Mouse (Mus musculus): ENCODE results near the gene Ap1g2. TPM values are rescaled to one million over a fixed set of nuclear protein-coding genes. Genes with fewer than 3 reads are reported as not detected.

The Ap1g2 gene
- total and polyA plus RNA-seq, 3 experiments = 12.6 to 47.9 TPM; not detected in 1

DNA sequence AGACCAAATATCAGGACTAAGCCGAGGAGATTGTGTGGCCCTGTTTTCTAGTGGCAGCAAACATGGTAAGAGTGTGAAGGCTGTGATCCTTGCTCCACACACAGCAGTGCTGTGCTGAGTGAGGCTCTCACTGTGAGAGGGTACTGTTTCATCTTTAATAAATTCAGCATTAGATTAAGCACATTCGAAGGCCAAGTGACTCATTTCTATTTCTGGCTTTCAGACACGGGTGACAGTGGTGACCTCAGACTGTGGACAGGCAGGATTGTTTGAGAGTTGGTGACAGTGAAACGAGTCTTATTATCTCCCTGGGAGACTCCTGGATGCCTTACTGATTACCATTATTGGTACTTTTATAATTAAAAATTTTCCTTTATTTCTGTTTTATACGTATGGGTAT is 19.3 kb upstream of the Ap1g2 start:
- Histone ChIP-seq H3K36me3 (ENCODE audit: control insufficient read depth in 1 of 2, insufficient read depth in 2 of 2, low read length in 2 of 2) (no peaks in the 10 kb centered on the region), H3K9me3 (replicated peaks; ENCODE audit: insufficient read depth, low read length) (no peaks in the 10 kb centered on the region), H3K4me3 (ENCODE audit: control insufficient read depth in 1 of 2, insufficient read depth in 1 of 2, low read depth in 2 of 2, low read length in 2 of 2) (no peak overlapping the region), H3K79me2 (ENCODE audit: control insufficient read depth, insufficient read depth, low read length, poor library complexity) (no peaks in the 10 kb centered on the region), H3K27me3 (ENCODE audit: control insufficient read depth in 1 of 2, insufficient read depth in 2 of 2, low read length in 2 of 2) (peaks cover 8 to 14% of the 10 kb centered on the region in 2 experiments), H3K9ac (ENCODE audit: control insufficient read depth, low read depth, low read length, poor library complexity, severe bottlenecking) (no peak overlapping the region), H3K27ac (ENCODE audit: control insufficient read depth, low read depth, low read length) (no peak overlapping the region), H3K4me1 (ENCODE audit: control insufficient read depth in 1 of 2, insufficient read depth in 2 of 2, low read length in 2 of 2) (no peaks in the 10 kb centered on the region)
- no peak for TF ChIP-seq SMC3 (IDR thresholded peaks at IDR 0.05; ENCODE audit: low read depth, low read length)
- no peak for DNase-seq (ENCODE audit: low read depth, low spot score)

DNA sequence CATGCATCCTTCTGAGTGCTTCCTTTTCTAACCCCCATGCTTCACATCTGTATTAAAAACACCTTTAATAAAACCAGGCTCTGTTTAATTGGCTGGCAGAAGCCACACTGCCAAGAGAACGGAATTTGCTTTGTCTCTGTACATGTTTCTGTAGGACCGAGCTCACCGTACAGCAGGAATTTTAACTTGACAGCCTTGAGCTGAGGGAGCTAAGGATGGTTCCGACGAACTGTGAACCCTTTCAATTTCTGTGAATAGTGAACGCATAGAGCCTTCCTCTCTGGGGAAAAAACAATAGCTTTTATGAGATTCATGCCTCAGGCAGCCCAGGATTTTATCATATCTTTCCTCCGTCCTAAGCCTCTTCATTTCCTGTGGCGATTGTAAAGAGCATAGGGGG is 16.0 kb upstream of the Ap1g2 start:
- Histone ChIP-seq H3K27ac (ENCODE audit: control insufficient read depth, low read depth, low read length) (no peak overlapping the region), H3K9me3 (replicated peaks; ENCODE audit: insufficient read depth, low read length) (no peaks in the 10 kb centered on the region), H3K9ac (ENCODE audit: control insufficient read depth, low read depth, low read length, poor library complexity, severe bottlenecking) (no peak overlapping the region), H3K36me3 (ENCODE audit: control insufficient read depth in 1 of 2, insufficient read depth in 2 of 2, low read length in 2 of 2) (no peaks in the 10 kb centered on the region), H3K79me2 (ENCODE audit: control insufficient read depth, insufficient read depth, low read length, poor library complexity) (no peaks in the 10 kb centered on the region), H3K4me1 (ENCODE audit: control insufficient read depth in 1 of 2, insufficient read depth in 2 of 2, low read length in 2 of 2) (no peaks in the 10 kb centered on the region), H3K4me3 (ENCODE audit: control insufficient read depth in 1 of 2, insufficient read depth in 1 of 2, low read depth in 2 of 2, low read length in 2 of 2) (no peak overlapping the region), H3K27me3 (ENCODE audit: control insufficient read depth in 1 of 2, insufficient read depth in 2 of 2, low read length in 2 of 2) (peaks cover 6 to 14% of the 10 kb centered on the region in 2 experiments)
- DNase-seq (ENCODE audit: low read depth, low spot score) = no peak
- TF ChIP-seq RCOR1 (IDR thresholded peaks at IDR 0.05; ENCODE audit: low read depth, low read length) (no peak), E2F4 (IDR thresholded peaks at IDR 0.05; ENCODE audit: borderline replicate concordance, low read depth, low read length) (no peak), POLR2AphosphoS2 (IDR thresholded peaks at IDR 0.05; ENCODE audit: low read length) (no peak), GABPA (IDR thresholded peaks at IDR 0.05; ENCODE audit: low read depth, low read length) (no peak), USF2 (IDR thresholded peaks at IDR 0.05; ENCODE audit: borderline replicate concordance in 1 of 2, insufficient read depth in 1 of 2, low read depth in 1 of 2, low read length in 2 of 2) (no peak), MAX (IDR thresholded peaks at IDR 0.05; ENCODE audit: low read length) (no peak), ZNF384 (IDR thresholded peaks at IDR 0.05; ENCODE audit: low read depth, low read length) (no peak), MYC (IDR thresholded peaks at IDR 0.05; ENCODE audit: low read depth, low read length) (no peak), CHD1 (IDR thresholded peaks at IDR 0.05; ENCODE audit: low read depth, low read length) (no peak), NELFE (IDR thresholded peaks at IDR 0.05; ENCODE audit: low read depth, low read length) (no peak), UBTF (IDR thresholded peaks at IDR 0.05; ENCODE audit: borderline replicate concordance, insufficient read depth, low read depth, low read length) (no peak), RAD21 (IDR thresholded peaks at IDR 0.05; ENCODE audit: low read depth, low read length) (no peak)

DNA sequence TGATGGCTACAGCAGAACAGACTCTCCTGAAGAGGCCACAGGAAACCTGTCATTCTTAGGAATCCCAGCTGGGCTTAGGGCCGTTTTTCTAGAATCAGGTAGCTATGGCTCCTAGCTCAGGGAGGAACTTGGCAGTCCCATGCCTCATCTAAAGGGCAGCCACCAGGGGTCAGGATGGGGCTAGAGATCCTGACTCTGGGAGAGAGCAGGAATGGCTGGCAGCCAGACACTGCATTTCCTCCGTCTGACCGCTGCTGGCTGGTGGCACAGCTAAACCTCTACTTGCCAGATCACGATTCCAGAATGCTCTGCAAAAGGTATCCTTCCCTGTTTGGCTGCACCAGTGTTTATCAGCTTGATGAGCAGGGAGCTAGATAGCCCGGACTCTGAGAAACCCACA is 15.6 kb upstream of the Ap1g2 start:
- peak; percentile 28 for DNase-seq (ENCODE audit: low read depth, low spot score)
- no peak overlapping the region for H3K4me3 ChIP-seq (ENCODE audit: control insufficient read depth in 1 of 2, insufficient read depth in 1 of 2, low read depth in 2 of 2, low read length in 2 of 2)
- H3K4me1 ChIP-seq (ENCODE audit: control insufficient read depth in 1 of 2, insufficient read depth in 2 of 2, low read length in 2 of 2) = no peaks in the 10 kb centered on the region
- TF ChIP-seq ZC3H11A (IDR thresholded peaks at IDR 0.05; ENCODE audit: low read depth, low read length) (peak; percentile 11; the same call in 1 of the 2 replicates), RAD21 (IDR thresholded peaks at IDR 0.05; ENCODE audit: low read depth, low read length) (peak; percentile 19), MYC (IDR thresholded peaks at IDR 0.05; ENCODE audit: low read depth, low read length) (no peak), SMC3 (IDR thresholded peaks at IDR 0.05; ENCODE audit: low read depth, low read length) (peak; percentile 36), POLR2AphosphoS2 (IDR thresholded peaks at IDR 0.05; ENCODE audit: low read length) (no peak), CTCF (IDR thresholded peaks at IDR 0.05 in 2 of 3, conservative IDR thresholded peaks at IDR 0.05 in 1 of 3; ENCODE audit: control insufficient read depth in 1 of 3, insufficient read depth in 1 of 3, low read depth in 2 of 3, low read length in 3 of 3, poor library complexity in 1 of 3, severe bottlenecking in 1 of 3) (peak; percentile 26 to 52 (median 47); a peak in 5 of 6 replicates)
- no peak overlapping the region for H3K9ac ChIP-seq (ENCODE audit: control insufficient read depth, low read depth, low read length, poor library complexity, severe bottlenecking)
- H3K79me2 ChIP-seq (ENCODE audit: control insufficient read depth, insufficient read depth, low read length, poor library complexity) = no peaks in the 10 kb centered on the region
- peaks cover 4 to 14% of the 10 kb centered on the region in 2 experiments for H3K27me3 ChIP-seq (ENCODE audit: control insufficient read depth in 1 of 2, insufficient read depth in 2 of 2, low read length in 2 of 2)
- no peak overlapping the region for H3K27ac ChIP-seq (ENCODE audit: control insufficient read depth, low read depth, low read length)
- H3K36me3 ChIP-seq (ENCODE audit: control insufficient read depth in 1 of 2, insufficient read depth in 2 of 2, low read length in 2 of 2) = no peaks in the 10 kb centered on the region
- H3K9me3 ChIP-seq (replicated peaks; ENCODE audit: insufficient read depth, low read length) = no peaks in the 10 kb centered on the region
